Mouse (Mus musculus): ENCODE results near the gene Snapc3. TPM values are rescaled to one million over a fixed set of nuclear protein-coding genes. Genes with fewer than 3 reads are reported as not detected.

Snapc3 gene
- not detected in 2 replicates for polyA plus RNA-seq (2012; ENCODE audit: insufficient read depth, insufficient read length, low replicate concordance, missing spikeins)

DNA sequence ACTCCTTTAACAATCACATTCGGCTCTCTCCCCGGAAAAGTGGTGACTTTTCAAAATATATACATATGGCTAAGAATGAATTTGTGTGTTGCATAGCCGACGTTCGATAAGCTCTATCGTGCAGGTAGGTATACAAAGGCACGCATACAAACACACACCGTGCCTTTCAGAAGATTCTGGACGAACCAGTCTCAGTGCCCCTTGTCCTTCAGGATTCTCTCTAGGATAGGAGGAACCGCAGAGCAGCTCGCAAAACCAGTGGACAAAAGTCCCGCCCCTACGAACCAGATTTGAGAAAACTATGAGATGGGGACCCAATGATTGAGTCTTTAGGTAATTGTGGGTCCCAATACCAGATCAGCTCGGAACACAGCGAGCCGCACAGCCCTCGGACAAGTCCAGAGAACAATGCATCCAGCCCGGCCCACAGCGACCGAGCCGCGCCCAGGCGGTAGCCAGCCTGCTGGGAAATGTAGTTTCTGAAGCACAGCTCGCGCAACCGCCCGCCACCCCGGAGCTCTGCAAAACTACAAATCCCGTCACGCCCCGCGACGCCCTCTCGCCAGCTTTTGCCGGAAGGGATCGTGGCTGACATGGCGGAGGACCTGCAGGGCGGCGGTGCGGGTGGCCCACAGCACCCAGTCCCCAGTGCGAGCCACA lies at the start of gene Snapc3:
Gene Snapc3, plus strand, starts transcription at position 565 of the 660 bp plus-strand sequence.
- Histone ChIP-seq H3K4me1 (ENCODE audit: control insufficient read depth, insufficient read depth, low read length) (no peaks in the 10 kb centered on the region), H3K27ac (ENCODE audit: insufficient read depth, low read depth, low read length) (peak within 1 kb of the TSS; percentile 69), H3K4me3 (ENCODE audit: insufficient read depth, low read depth, low read length) (peak within 1 kb of the TSS; percentile 96)
- TF ChIP-seq POLR2A (IDR thresholded peaks at IDR 0.05; ENCODE audit: insufficient read depth, low read depth, low read length) = peak; percentile 85
- no peak for TF ChIP-seq CTCF (IDR thresholded peaks at IDR 0.05; ENCODE audit: insufficient read depth, low read depth, low read length)
- under 1% methylated on average over 41 of the region's 41 CpGs for WGBS

- Histone ChIP-seq H3K4me3 (ENCODE audit: insufficient read depth, low read depth, low read length) (no peak overlapping the region), H3K4me1 (ENCODE audit: control insufficient read depth, insufficient read depth, low read length) (no peaks in the 10 kb centered on the region), H3K27ac (ENCODE audit: insufficient read depth, low read depth, low read length) (no peak overlapping the region)
- 58% methylated on average over 4 of the region's 4 CpGs for WGBS
- TF ChIP-seq CTCF (IDR thresholded peaks at IDR 0.05; ENCODE audit: insufficient read depth, low read depth, low read length) = no peak
- TF ChIP-seq POLR2A (IDR thresholded peaks at IDR 0.05; ENCODE audit: insufficient read depth, low read depth, low read length) = no peak
Observed at GRCm38 (mm10) chr4:83373381-83373780, 44.1 kb upstream of the Snapc3 start.

DNA sequence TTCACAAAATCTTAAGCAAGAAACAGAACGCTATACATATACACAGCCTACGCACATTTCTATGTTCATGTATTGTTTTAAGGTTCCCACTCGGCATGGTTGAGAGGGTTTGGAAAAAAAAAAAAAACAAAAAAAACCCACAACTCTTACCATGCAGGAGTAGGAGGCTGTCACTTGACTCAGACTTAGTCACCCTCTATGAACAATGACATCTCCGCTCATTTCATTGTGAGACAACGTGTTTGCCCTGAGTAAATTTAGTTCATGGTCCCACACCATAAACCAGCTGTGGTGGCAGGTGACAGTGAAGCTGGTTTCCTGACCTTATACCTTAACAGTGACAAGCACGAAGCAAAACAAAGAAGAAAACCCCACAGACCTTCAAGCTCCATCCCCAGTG lies 41.9 kb upstream of the Snapc3 start:
- TF ChIP-seq CTCF (IDR thresholded peaks at IDR 0.05; ENCODE audit: insufficient read depth, low read depth, low read length) = no peak
- TF ChIP-seq POLR2A (IDR thresholded peaks at IDR 0.05; ENCODE audit: insufficient read depth, low read depth, low read length) = no peak
- Histone ChIP-seq H3K27ac (ENCODE audit: insufficient read depth, low read depth, low read length) (no peak overlapping the region), H3K4me1 (ENCODE audit: control insufficient read depth, insufficient read depth, low read length) (no peaks in the 10 kb centered on the region), H3K4me3 (ENCODE audit: insufficient read depth, low read depth, low read length) (no peak overlapping the region)
- WGBS = 58% methylated on average over 6 of the region's 6 CpGs

DNA sequence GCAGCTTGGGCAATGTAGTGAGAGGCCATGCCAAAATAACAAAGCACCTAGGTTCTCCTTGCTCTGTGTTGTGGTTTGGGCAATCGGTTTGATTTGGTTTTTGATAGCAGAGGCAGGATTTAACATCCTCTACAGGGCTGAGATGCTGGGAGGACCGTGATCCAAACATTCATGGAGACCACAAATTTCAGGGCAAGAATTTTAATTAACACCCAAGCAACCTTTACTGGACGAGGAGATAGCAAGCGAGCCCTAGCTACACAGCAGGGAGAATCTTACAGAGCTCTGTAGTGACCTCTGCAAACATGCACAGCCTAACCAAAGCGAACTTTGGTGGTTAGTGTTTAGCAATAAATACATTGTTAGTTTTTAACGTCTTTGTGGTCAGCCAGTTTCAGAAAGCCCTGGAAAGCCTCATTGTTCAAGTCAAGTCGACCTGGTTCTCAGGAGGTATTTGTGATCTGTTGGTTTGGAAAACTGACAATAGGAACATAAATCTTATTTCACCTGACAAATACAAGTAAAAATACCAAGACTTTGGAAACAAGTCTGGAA lies 41.0 kb upstream of the Snapc3 start:
- 79% methylated on average over 7 of the region's 7 CpGs for WGBS
- TF ChIP-seq CTCF (IDR thresholded peaks at IDR 0.05; ENCODE audit: insufficient read depth, low read depth, low read length) (no peak), POLR2A (IDR thresholded peaks at IDR 0.05; ENCODE audit: insufficient read depth, low read depth, low read length) (no peak)
- Histone ChIP-seq H3K27ac (ENCODE audit: insufficient read depth, low read depth, low read length) (no peak overlapping the region), H3K4me1 (ENCODE audit: control insufficient read depth, insufficient read depth, low read length) (no peaks in the 10 kb centered on the region), H3K4me3 (ENCODE audit: insufficient read depth, low read depth, low read length) (no peak overlapping the region)

DNA sequence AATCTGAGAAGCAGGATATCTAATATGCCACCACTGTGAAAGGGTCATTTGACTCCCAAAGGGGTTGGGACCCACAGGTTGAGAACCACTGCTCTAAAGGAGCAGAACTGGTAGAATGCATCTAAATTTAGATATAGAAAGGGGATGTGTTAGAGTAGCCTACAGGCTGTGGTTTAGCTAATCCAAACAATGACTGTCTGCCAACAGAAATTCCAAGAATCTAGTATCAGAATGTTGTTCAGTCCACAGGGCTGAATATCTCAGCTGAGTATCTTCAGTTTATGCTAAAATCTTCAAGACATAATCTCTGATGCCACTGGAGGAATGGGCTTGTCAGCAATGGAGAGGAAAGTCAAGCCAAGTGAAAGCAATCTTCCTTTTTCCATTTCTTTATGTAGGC lies 38.5 kb upstream of the Snapc3 start:
- Histone ChIP-seq H3K27ac (ENCODE audit: insufficient read depth, low read depth, low read length) (no peak overlapping the region), H3K4me1 (ENCODE audit: control insufficient read depth, insufficient read depth, low read length) (no peaks in the 10 kb centered on the region), H3K4me3 (ENCODE audit: insufficient read depth, low read depth, low read length) (no peak overlapping the region)
- TF ChIP-seq POLR2A (IDR thresholded peaks at IDR 0.05; ENCODE audit: insufficient read depth, low read depth, low read length) (no peak), CTCF (IDR thresholded peaks at IDR 0.05; ENCODE audit: insufficient read depth, low read depth, low read length) (no peak)

DNA sequence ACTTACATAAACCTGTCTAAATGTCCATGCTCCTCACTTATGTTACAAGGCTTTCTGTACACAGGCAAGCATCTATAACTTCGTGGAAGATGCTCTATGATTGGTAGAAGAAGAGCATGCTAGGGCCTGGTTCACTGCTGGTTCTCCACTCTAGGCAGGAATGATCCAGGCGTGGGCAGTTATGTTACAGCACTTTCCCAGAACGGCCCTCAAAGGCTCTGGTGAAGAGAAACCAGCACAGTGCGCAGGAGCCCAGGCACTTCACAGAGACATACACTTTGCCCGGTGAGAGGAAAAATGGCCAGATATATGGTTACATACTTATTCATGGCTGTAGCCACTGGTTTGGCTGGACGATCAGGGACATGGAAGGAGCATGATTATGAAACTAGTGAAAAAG lies 37.8 kb upstream of the Snapc3 start:
- H3K4me3 ChIP-seq (ENCODE audit: insufficient read depth, low read depth, low read length) = no peak overlapping the region
- no peaks in the 10 kb centered on the region for H3K4me1 ChIP-seq (ENCODE audit: control insufficient read depth, insufficient read depth, low read length)
- WGBS = 93% methylated on average over 6 of the region's 6 CpGs
- TF ChIP-seq POLR2A (IDR thresholded peaks at IDR 0.05; ENCODE audit: insufficient read depth, low read depth, low read length) = no peak
- TF ChIP-seq CTCF (IDR thresholded peaks at IDR 0.05; ENCODE audit: insufficient read depth, low read depth, low read length) = no peak
- no peak overlapping the region for H3K27ac ChIP-seq (ENCODE audit: insufficient read depth, low read depth, low read length)

DNA sequence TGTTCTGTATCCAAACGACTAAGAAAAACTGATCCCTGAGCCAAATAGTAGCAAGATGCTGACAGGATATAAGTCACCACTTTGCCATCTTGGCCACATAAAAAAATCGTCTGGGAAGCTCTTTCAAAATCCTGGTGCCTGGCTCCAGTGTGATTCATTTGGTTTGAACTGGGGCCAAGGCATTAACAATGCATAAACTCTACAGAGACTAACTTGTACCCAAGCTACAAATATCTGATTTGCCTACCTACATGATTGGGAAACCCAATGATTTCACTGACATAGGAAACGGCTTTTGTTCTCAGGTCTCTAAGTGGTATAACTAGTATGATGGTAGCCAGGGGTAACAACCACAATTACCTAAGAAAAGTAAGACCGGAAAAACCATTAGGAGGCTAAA lies 37.3 kb upstream of the Snapc3 start:
- TF ChIP-seq CTCF (IDR thresholded peaks at IDR 0.05; ENCODE audit: insufficient read depth, low read depth, low read length) (no peak), POLR2A (IDR thresholded peaks at IDR 0.05; ENCODE audit: insufficient read depth, low read depth, low read length) (no peak)
- H3K27ac ChIP-seq (ENCODE audit: insufficient read depth, low read depth, low read length) = no peak overlapping the region
- WGBS = 54% methylated on average over 4 of the region's 4 CpGs
- H3K4me3 ChIP-seq (ENCODE audit: insufficient read depth, low read depth, low read length) = no peak overlapping the region
- H3K4me1 ChIP-seq (ENCODE audit: control insufficient read depth, insufficient read depth, low read length) = no peaks in the 10 kb centered on the region

DNA sequence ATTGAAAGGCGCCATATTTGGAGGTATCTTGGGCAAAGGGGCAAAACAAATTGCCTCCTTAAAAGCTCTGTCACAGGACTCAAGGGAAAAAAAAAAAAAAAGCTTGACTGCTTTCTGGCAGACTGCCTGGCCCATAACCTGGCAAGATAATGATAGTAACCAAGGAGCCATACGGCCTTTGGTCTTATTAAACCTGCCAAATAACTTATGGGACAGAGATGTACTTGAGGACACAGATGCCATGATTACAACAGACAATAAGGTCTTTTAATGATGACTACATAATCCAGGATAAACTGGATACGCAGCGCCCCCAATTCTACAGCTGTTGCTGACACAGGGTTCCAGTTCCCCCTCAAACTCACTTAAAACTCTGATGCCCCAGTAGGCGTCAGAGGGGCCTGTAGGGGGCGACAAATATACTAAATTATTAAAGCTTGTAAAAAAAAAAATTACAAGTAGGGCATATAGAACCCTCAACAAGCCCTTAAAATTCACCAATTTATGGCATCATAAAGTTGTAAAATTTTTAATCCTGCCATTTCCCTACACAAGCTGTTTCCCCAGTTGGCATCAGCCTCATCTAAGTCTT lies 33.5 kb upstream of the Snapc3 start:
- WGBS = 61% methylated on average over 6 of the region's 6 CpGs
- Histone ChIP-seq H3K4me1 (ENCODE audit: control insufficient read depth, insufficient read depth, low read length) (no peaks in the 10 kb centered on the region), H3K27ac (ENCODE audit: insufficient read depth, low read depth, low read length) (no peak overlapping the region), H3K4me3 (ENCODE audit: insufficient read depth, low read depth, low read length) (no peak overlapping the region)
- TF ChIP-seq POLR2A (IDR thresholded peaks at IDR 0.05; ENCODE audit: insufficient read depth, low read depth, low read length) (no peak), CTCF (IDR thresholded peaks at IDR 0.05; ENCODE audit: insufficient read depth, low read depth, low read length) (no peak)

DNA sequence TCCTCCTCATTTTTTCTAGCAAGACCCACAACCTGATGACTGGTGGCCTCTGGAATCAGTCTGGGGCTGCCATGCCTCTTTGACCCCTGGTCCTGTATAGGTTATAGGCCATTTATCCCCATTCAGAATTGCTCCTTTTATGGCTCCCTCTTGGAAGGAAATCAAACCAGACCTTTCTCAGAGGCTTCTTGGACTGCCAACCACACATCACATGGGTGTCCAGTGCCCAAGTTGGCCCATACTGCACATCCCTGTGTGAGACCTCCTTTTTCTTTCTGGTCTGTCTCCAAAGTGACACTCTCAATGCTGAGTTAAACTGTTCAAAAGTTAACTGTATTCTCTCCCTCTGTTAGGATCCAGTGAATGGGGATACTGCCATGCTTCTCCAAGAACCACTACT lies 32.4 kb upstream of the Snapc3 start:
- TF ChIP-seq POLR2A (IDR thresholded peaks at IDR 0.05; ENCODE audit: insufficient read depth, low read depth, low read length) (no peak), CTCF (IDR thresholded peaks at IDR 0.05; ENCODE audit: insufficient read depth, low read depth, low read length) (no peak)
- H3K4me1 ChIP-seq (ENCODE audit: control insufficient read depth, insufficient read depth, low read length) = no peaks in the 10 kb centered on the region
- H3K27ac ChIP-seq (ENCODE audit: insufficient read depth, low read depth, low read length) = no peak overlapping the region
- no peak overlapping the region for H3K4me3 ChIP-seq (ENCODE audit: insufficient read depth, low read depth, low read length)
